In the genomic region with DNA sequence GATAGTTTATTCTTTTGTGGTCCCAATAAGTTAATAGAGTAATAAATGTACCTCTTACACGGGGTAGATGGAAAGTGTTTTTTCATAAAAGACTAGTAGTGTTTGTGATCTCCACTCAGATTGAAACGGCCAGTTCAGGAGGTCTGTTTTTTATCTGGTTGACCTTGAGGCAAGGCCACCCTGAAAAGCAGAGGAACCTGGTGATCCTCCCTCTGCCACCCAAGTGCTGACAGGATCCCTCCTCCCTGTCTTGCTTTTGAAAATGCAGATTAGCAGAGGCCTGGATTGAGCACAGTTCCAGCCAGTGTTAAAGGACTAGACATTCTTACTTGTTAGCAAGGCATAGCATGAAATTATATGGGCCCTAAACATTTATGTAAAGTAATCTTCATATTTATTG, we compare ENCODE assay signal across 21 mouse cellular contexts. TPM values are rescaled to one million over a fixed set of nuclear protein-coding genes. Genes with fewer than 3 reads are reported as not detected.
DNase-seq lines count a peak whose midpoint lies in the region; ATAC-seq and TF ChIP-seq lines count a peak whose summit lies in the region.
"Had no signal": no experiment of that assay in that cellular context is flagged by ENCODE, and none has a peak within 500 bp of the region (broad histone marks: within the 10 kb centered on the region; RNA-seq: fewer than 3 reads in every experiment).

No protein-coding gene starts in this region.

- DNase-seq in adrenal gland, adult (ENCODE audit: inconsistent age in 2 of 2, low spot score in 1 of 2) = peak; percentile 79 to 83
- DNase-seq in adrenal gland, postnatal 4 days (ENCODE audit: low spot score in 2 of 2) = no peak
- DNase-seq in adrenal gland, postnatal 10 days = peak; percentile 42
- no peak for DNase-seq in neural tube, embryonic 10.5 days (ENCODE audit: extremely low spot score, low spot score)
- no peak for DNase-seq in embryonic facial prominence, embryonic 10.5 days (ENCODE audit: low spot score)
- DNase-seq in frontal cortex, postnatal 36 days (ENCODE audit: low spot score in 2 of 2) = no peak
- DNase-seq: cerebellum, adult 8-10 months; lung, postnatal 10 days; thymus, postnatal 36 days had no signal

- peak overlapping the region; percentile 44 to 90; a peak in 3 of 4 replicates for H3K27ac ChIP-seq in heart, embryonic 14.5 days (replicated peaks in 1 of 2; ENCODE audit: control insufficient read depth in 1 of 2, insufficient read depth in 1 of 2, low read depth in 2 of 2, low read length in 2 of 2)
- no peak overlapping the region for H3K27ac ChIP-seq in embryonic facial prominence, embryonic 10.5 days (replicated peaks)
- H3K27ac ChIP-seq: embryonic facial prominence, embryonic 12.5 days; hindbrain, embryonic 14.5 days; kidney, postnatal 0 days; layer of hippocampus, adult 2 months; left cerebral cortex, adult 2 months; limb, embryonic 13.5 days had no signal

- no peaks in the 10 kb centered on the region for H3K27me3 ChIP-seq in E14TG2a.4 (ENCODE audit: insufficient read depth, low read length)
- H3K27me3 ChIP-seq in heart, embryonic 14.5 days (ENCODE audit: control insufficient read depth, insufficient read depth, low read length) = no peaks in the 10 kb centered on the region
- H3K27me3 ChIP-seq in embryonic facial prominence, embryonic 10.5 days (replicated peaks; ENCODE audit: low read depth, poor library complexity, severe bottlenecking) = no peaks in the 10 kb centered on the region
- H3K27me3 ChIP-seq: embryonic facial prominence, embryonic 12.5 days; limb, embryonic 13.5 days; megakaryocyte, embryonic 14.5 days had no signal

- ATAC-seq in heart, embryonic 14.5 days (ENCODE audit: insufficient number of reproducible peaks, insufficient read depth, low FRiP score, low read depth) = peak; percentile 68; the same call in 1 of the 2 replicates
- ATAC-seq: CD4-positive, CD25-positive, alpha-beta regulatory T cell, adult 4 months; forebrain, embryonic 16.5 days; intestine, embryonic 16.5 days had no signal

- peak overlapping the region; percentile 34 for H3K4me2 ChIP-seq in heart, embryonic 14.5 days (ENCODE audit: low read length)
- H3K4me2 ChIP-seq: embryonic facial prominence, embryonic 12.5 days; hindbrain, embryonic 14.5 days; limb, embryonic 13.5 days had no signal

- no peak overlapping the region for H3K9ac ChIP-seq in heart, embryonic 14.5 days (ENCODE audit: low read length)
- H3K9ac ChIP-seq: embryonic facial prominence, embryonic 12.5 days; hindbrain, embryonic 14.5 days; limb, embryonic 13.5 days had no signal

- no peaks in the 10 kb centered on the region for H3K9me3 ChIP-seq in E14TG2a.4 (ENCODE audit: low read length)
- no peaks in the 10 kb centered on the region for H3K9me3 ChIP-seq in heart, embryonic 14.5 days (ENCODE audit: control insufficient read depth, low read length)
- H3K9me3 ChIP-seq in embryonic facial prominence, embryonic 10.5 days = no peaks in the 10 kb centered on the region
- H3K9me3 ChIP-seq: embryonic facial prominence, embryonic 12.5 days; limb, embryonic 13.5 days; megakaryocyte, embryonic 14.5 days had no signal

- H3K4me3 ChIP-seq in E14TG2a.4 (replicated peaks; ENCODE audit: low read length) = peak overlapping the region; percentile 14; the same call in 1 of the 2 replicates
- no peak overlapping the region for H3K4me3 ChIP-seq in heart, embryonic 14.5 days (ENCODE audit: control insufficient read depth in 1 of 2, insufficient read depth in 1 of 2, low read depth in 1 of 2, low read length in 2 of 2)
- no peak overlapping the region for H3K4me3 ChIP-seq in embryonic facial prominence, embryonic 10.5 days
- H3K4me3 ChIP-seq: embryonic facial prominence, embryonic 12.5 days; layer of hippocampus, adult 2 months; left cerebral cortex, adult 2 months; limb, embryonic 13.5 days; megakaryocyte, embryonic 14.5 days had no signal

- no peak for TF ChIP-seq CTCF in E14TG2a.4 (conservative IDR thresholded peaks at IDR 0.05; ENCODE audit: low read length)

- WGBS in heart, embryonic 14.5 days = 12% methylated on average over 2 of the region's 2 CpGs
- 80% methylated on average over 2 of the region's 2 CpGs for WGBS in embryonic facial prominence, embryonic 10.5 days

- peaks cover 88% of the 10 kb centered on the region for H3K36me3 ChIP-seq in E14TG2a.4 (ENCODE audit: insufficient read depth, low read length)
- H3K36me3 ChIP-seq in heart, embryonic 14.5 days (ENCODE audit: control insufficient read depth, insufficient read depth, low read length) = peaks cover 82% of the 10 kb centered on the region
- H3K36me3 ChIP-seq in embryonic facial prominence, embryonic 10.5 days (replicated peaks) = peaks cover 88% of the 10 kb centered on the region

- H3K4me1 ChIP-seq in E14TG2a.4 (replicated peaks; ENCODE audit: low read depth, low read length) = peaks cover 60% of the 10 kb centered on the region
- H3K4me1 ChIP-seq in heart, embryonic 14.5 days (ENCODE audit: control insufficient read depth in 2 of 2, insufficient read depth in 2 of 2, low read length in 2 of 2) = 0 out of 4 replicates have a peak, but pooled peaks cover 0 to 4% of the 10 kb centered on the region in 2 experiments
- no peaks in the 10 kb centered on the region for H3K4me1 ChIP-seq in embryonic facial prominence, embryonic 10.5 days
- H3K4me1 ChIP-seq: embryonic facial prominence, embryonic 12.5 days; limb, embryonic 13.5 days had no signal

RNA-seq across cellular contexts. Expression of gene March7, which starts 23.5 kb away (rescaled TPM):
- total RNA-seq in adrenal gland, postnatal 4 days (2021) = 10 to 100 TPM; 73.5 to 80.9 TPM
- 10 to 100 TPM; 47.8 to 56.7 TPM for total RNA-seq in adrenal gland, postnatal 10 days (2021)
- polyA plus RNA-seq in heart, embryonic 14.5 days (2014; fragmentation: Nextera tagmentation; extraction: Ambion mirVana) = 57.2 and 63.9 TPM in 2 replicates
- 71.6 and 77.3 TPM in 2 replicates for polyA plus RNA-seq in embryonic facial prominence, embryonic 10.5 days (2016; fragmentation: Nextera tagmentation; extraction: Ambion mirVana)

RNA-seq across cellular contexts. Expression of gene Baz2b, which starts 23.5 kb away (rescaled TPM):
- 10 to 100 TPM; 89.2 to 97.1 TPM for total RNA-seq in adrenal gland, postnatal 4 days (2021)
- 10 to 100 TPM; 57.0 to 87.2 TPM for total RNA-seq in adrenal gland, postnatal 10 days (2021)
- 52.1 and 54.5 TPM in 2 replicates for polyA plus RNA-seq in heart, embryonic 14.5 days (2014; fragmentation: Nextera tagmentation; extraction: Ambion mirVana)
- 63.4 and 63.6 TPM in 2 replicates for polyA plus RNA-seq in embryonic facial prominence, embryonic 10.5 days (2016; fragmentation: Nextera tagmentation; extraction: Ambion mirVana)

RNA-seq across cellular contexts. Expression of gene Cd302, which starts 51.1 kb away (rescaled TPM):
- total RNA-seq in adrenal gland, postnatal 4 days (2021) = 10 to 100 TPM; 19.4 to 35.4 TPM
- 10 to 100 TPM; 45.6 to 64.8 TPM for total RNA-seq in adrenal gland, postnatal 10 days (2021)
- polyA plus RNA-seq in heart, embryonic 14.5 days (2014; fragmentation: Nextera tagmentation; extraction: Ambion mirVana) = 20.3 and 25.5 TPM in 2 replicates
- 18.2 and 20.8 TPM in 2 replicates for polyA plus RNA-seq in embryonic facial prominence, embryonic 10.5 days (2016; fragmentation: Nextera tagmentation; extraction: Ambion mirVana)

Comparison
In these comparisons a context has a peak if more than half of its experiments do, and no peak if none do; other contexts are left out.
1. DNase-seq: peak in adrenal gland, adult (2 of 2) and adrenal gland, postnatal 10 days (single experiment); none in adrenal gland, postnatal 4 days (0 of 2), neural tube, embryonic 10.5 days (single experiment), embryonic facial prominence, embryonic 10.5 days (single experiment) and frontal cortex, postnatal 36 days (0 of 2).